Mouse (Mus musculus) cerebellum, adult 9-11 months (tissue): ENCODE measurements at regions not wholly inside any gene's neighbourhood (a gene's known extent, or its start where the extent isn't known, plus 50 kb on each side); places are given as distances from the start of the nearest gene placed in this dataset.
A peak's percentile ranks its signal among the peaks of the same experiment; 100 is the strongest.

ENCODE experiments used
- DNase-seq: peaks from one replicate; pipeline ENCODE4 v3.0.0; 2022

GRCm38 (mm10) chr11:40624126-40624778 lies 70.8 kb downstream of the Mat2b start:
- DNase-seq: no peak

GRCm38 (mm10) chr11:40620036-40620435 lies 75.0 kb downstream of the Mat2b start:
- no peak for DNase-seq

DNA sequence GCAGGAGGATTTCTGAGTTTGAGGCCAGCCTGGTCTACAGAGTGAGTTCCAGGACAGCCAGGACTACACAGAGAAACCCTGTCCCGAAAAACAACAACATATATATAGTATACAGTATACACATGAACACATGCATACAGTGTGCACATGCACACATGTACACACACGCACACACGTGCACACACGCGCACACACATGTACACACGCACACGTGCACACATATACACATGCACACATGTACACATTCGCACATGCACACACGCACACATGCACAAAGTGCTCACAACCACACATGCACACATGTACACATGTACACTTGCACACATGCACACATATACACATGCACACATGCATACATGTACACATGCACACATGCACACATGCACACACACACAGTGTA lies 92.0 kb downstream of the Mat2b start:
- no peak for DNase-seq

DNA sequence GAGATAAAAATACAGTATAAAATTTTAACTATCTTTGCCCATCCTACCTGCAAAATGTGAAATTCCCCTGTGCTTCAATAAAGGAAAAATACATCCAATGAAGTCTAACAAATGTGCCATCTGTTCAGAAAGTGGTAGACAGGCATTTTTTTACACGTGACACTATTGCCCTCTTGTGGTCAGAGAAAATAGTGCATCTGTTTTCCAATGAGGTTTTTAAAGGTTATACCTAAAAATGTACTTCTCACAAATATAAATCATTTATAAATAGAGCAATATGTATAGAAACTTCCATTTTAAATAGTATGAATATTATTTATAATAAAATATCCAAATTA lies 93.5 kb downstream of the Mat2b start:
- peak; percentile 36 for DNase-seq

DNA sequence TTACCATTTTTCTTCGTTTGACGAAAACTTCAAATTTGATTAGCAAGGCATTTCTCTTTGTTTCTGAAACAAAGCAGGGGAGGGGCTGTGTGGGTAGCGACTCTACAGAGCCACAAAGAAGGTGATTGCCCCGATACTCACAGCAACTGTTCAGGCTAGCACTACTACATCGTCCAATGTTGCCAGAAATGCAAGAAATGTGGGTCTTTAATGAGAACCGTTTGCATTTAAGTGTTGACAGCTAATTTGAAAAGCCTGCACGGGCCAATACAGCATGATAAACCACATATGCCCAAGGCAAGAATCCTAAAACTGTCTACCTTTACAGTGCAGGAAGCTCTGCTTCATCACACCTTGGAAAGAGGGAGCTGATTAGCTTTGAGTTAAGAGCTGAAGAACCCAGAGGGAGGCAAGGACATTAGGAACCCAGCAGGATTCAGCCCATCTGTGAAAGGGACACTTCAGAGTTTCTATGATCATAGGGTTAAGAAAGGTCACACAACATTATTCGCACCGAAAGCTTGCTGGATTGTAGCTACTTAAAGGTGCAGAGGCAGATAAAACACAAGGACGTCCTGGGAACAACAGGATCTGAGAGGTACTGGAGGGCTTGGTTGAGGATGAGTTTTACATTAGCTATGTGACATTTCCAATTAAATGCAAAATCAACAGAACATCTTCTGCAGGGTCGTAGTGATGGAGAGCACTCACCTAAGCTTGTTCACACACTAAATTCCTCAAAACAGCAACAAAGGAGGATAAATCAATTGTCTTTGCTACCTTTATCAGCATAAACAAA lies 94.0 kb downstream of the Mat2b start:
- DNase-seq: peak; percentile 7

GRCm38 (mm10) chr11:40599956-40600772 lies 94.8 kb downstream of the Mat2b start:
- DNase-seq: peak; percentile 3

GRCm38 (mm10) chr11:40596347-40596746 lies 98.7 kb downstream of the Mat2b start:
- DNase-seq: no peak

DNA sequence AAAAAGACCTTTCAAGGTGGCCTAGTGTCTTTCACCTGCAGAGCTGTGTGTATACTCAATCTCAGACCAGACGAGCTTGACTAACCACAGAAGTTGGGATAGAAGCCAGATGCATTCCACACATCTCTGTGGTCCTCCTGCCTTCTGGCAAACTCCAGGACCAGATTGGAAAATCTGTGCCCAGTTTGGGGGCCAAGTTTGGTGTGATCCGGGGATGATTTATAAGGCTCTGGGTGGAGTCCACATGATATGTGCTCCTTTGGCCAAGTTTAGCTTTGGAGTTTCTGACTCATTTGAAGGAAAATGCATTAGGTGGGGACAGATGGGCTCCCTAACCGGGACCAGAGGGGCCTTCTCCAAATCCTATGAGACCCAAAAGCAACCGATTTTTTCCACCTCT lies 102.9 kb downstream of the Mat2b start:
- no peak for DNase-seq

DNA sequence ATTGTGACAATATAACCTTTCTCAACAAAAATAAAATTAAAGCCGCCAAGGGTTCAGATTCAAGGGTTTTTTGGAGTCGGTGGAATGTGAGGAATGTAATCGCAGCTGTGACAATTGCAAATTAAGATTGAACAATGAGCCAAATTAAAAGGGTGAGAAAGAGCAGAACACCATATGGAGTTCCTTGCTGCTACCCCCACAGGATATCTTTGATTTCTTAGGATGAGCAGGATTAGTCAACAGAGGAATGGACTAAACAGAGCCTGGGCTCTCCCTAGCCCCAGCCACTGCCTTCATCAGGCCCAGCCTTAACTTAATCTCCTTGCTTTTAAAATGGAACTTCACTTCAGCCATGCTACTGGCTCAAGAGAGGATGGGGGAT lies 121.3 kb downstream of the Mat2b start:
- DNase-seq: no peak

DNA sequence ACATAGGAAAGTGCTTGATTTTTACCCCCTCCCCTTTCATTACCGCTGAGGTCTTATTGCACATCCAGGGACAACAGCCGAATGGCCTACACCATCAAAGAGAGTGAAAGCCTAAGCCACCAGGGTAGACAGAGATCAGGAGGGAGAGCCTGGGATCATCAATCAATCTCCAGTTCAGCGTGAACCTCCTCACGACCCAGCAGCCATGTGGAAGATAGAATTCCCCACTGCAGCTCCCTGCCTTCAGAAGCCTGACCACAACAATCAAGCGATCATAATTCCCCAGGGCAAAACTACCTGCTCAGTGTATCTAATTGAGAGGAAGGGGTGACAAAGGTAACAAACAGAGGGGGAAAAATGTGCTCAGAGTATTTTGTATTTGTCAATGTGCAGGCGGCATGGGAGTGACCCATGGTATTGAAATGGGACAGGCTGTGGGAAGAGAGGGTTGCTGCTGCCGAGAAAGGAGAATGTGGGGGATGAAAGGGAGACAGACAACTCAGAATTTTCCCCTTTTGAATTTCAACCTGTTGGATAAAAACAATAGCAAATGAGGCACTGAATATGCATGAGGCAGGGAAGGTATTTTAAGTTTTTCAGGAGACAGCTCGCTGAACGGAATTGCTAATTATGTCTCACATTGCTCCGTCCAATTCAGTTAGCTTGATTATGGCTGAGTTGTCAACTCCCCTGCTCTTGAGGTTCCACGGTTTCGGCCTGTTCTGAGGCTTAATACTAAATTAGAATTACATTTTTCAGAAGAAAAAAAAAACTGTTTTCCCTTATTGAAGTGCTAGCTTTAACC lies 121.8 kb downstream of the Mat2b start:
- DNase-seq: no peak

- DNase-seq: no peak
These were observed 132.1 kb downstream of the Mat2b start for GRCm38 (mm10) chr11:40562866-40563265.

DNA sequence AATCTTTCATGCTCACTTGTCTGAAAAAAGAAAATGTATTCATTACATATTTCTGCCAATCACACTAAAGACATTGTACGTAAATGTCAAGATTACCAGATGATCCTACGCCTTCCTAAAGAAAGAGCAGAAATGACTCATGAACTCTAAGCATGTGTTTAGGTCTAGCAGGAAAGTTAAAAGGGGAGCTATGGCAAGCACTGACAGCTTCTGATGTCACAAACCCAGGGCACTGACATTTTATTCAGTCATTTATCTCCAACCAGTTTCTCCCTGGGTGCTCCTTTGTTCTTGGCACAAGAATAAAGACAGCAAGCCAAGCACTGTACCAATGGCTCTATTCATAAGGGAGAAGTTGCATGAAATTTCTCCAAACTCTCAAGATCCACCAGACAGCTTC lies 133.0 kb downstream of the Mat2b start:
- no peak for DNase-seq

DNA sequence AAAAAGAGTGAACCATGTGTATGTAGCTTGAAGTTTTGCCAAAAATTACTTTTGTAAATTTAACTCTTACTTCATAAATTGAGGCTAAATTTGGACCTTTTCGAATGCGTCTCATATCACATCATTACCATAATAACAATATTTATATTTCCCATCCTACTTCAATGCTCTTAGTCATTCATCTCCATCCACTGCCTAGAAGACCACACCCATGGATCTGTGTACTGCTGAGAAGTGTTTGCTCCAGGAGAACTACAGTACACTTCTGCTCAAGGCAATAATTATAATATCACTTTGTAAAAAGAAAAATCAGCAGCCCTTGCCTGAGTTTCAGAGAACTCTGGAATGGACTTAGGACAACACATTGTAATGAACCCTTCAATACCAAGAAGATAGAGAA lies 133.6 kb downstream of the Mat2b start:
- no peak for DNase-seq

DNA sequence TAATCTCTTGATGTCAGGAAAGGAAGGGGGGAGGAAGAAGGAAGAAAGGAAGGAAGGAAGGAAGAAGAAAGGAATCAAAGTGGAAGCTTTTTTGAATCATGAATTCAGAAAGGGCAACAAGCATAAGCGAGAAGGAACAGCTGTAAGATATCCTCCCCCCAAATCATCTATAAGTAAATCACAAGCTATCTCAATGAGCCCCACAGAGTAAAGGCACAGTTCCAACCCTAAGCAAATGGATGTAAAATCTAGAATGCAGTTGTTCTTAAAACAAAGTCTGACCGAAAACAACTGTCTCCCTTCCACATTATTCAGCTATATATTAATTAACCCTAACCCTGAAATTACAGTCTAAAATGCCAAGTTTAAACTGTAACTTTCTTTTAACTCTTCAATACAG lies 136.5 kb downstream of the Mat2b start:
- DNase-seq: no peak

GRCm38 (mm10) chr11:40554867-40555794 lies 139.9 kb downstream of the Mat2b start:
- no peak for DNase-seq

- no peak for DNase-seq
These were observed 142.9 kb downstream of the Mat2b start for GRCm38 (mm10) chr11:40552054-40552453.

- no peak for DNase-seq
These were observed 148.4 kb downstream of the Mat2b start for GRCm38 (mm10) chr11:40546596-40546995.

DNA sequence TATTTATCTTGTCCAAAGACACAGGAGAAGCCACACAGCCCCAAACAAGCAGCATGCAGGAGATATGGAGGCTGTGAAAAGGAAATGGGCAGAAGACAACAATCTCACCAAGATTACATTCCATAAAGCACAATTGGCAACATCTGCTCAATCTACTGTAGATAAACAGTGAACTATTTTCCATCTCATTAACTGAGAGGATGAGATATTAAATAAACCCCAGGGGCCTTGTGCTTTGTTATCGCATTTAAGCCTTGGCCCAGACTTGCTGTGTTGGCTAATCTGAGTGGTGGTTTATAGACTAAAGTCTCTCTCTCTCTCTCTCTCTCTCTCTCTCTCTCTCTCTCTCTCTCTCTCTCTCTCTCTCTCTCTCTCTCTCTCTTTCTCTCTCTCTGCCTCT lies 149.5 kb downstream of the Mat2b start:
- no peak for DNase-seq

DNA sequence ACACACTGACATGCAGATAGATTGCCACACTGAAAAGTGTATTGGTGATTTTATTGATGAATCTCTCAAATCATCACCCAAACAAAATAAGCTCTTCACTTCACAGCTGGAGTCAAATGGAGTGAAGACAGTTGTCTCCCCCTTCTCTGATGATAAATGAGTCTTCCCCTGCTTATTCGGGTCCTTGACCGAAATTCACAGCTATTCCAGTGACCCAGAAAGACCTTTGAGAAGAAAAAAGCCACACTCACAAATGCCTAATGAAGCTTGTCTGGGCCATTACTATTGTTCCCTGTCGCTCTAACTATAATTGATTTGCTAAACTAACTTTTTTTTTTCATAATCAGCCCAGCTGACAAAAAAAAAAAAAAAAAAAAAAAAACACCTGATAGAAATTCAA lies 154.8 kb downstream of the Mat2b start:
- DNase-seq: no peak

- DNase-seq: no peak
These were observed 155.2 kb downstream of the Mat2b start for GRCm38 (mm10) chr11:40539776-40540175.

DNA sequence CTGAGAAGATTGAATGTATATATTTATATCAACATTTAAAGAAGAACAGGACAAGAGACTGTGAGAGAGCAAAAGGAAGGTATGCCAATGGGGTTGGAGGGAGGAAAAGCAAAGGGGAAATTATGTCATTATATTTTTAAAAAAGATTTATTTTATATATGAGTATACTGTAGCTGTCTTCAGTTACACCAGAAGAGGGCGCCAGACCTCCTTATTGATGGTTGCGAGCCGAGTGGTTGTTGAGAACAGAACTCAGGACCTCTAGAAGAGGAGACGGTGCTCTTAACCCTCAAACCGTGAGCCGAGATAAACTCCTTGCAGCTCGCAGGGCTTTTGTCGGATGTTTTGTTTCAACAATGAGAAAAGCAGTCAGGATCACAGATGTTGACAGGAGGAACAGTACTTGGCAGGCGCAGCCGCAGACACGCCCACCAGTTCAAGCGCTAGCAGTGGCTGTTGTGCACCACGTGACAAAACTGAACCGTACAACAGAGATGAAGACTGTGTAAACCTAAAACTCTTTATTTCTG lies 158.7 kb downstream of the Mat2b start:
- DNase-seq: no peak
